Mouse (Mus musculus) NIH3T3 (cell line): ENCODE measurements at regions not wholly inside any gene's neighbourhood (a gene's known extent, or its start where the extent isn't known, plus 50 kb on each side); places are given as distances from the start of the nearest gene placed in this dataset.

ENCODE experiments used
- DNase-seq: peaks from one replicate; pipeline ENCODE4 v3.0.0-alpha.2; 2012; ENCODE audit warnings: low read depth

DNA sequence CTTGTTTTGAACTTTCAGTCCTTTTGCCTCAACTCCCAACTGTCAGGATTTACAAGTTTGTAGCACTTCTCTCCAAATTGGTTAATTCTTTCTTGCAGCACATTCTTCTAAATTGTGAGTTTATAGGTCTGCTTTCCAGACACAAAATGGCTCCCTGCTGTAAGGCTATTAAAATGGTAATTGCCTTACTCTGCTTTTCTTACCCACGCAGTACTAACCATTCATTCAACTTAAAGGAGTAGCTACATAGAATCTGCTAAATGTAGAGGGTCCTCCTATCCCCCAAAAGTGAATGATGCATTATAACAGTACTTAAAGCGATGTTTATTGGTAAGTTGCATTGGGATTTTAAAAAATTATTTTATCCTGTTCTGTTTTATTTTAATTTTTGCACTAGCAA is 356.2 kb downstream of the Kif20b start:
- no peak for DNase-seq

DNA sequence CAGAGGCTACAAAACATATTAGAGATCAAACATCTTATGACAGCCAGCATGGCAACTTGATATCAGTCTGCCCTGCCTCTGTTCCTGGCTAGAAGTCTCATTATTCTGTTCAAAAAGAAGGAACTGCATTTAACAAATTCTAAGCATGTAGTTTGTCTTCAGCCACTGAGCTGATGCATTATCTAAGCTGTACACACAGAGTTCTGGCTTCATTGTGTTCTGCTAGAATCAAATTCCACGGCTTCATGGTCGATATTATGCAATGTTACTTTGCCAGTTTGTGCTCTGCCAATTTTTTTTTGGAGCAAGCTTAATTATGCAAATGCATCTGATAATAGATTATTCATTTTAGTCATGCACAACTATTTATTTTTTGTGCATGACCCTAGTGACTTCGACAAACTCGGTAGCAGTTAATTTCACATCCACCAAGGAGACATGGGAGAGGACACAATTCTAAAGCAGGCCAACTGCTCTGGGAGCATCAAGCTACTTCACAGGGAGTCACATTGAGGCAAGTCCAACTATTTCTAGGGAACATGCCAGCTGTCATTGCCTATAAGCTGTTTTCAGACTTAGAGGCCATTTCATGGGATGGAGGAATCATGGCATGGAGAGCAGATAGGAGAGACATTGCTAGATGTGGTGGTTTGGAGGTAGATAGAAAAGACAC is 360.8 kb downstream of the Kif20b start:
- DNase-seq: no peak

DNA sequence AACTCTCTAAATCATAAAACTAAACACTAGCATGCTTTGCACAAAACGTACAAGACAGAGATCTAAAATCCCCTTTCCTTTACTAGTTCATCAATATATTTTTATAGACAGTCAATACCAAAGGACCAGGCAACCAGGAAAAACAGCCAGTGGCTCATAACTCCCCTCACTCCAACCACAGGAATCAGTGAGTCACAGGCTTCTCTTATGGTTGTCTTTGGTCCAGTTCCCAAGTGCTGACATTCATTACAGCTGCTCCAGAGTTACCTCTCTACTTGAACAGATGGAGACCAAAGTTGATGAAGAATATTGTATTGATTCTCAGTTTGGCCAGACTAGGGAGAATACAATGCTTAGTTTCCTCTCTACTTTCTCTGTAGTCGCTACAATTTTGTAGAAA is 376.7 kb downstream of the Kif20b start:
- DNase-seq: peak; percentile 55

DNA sequence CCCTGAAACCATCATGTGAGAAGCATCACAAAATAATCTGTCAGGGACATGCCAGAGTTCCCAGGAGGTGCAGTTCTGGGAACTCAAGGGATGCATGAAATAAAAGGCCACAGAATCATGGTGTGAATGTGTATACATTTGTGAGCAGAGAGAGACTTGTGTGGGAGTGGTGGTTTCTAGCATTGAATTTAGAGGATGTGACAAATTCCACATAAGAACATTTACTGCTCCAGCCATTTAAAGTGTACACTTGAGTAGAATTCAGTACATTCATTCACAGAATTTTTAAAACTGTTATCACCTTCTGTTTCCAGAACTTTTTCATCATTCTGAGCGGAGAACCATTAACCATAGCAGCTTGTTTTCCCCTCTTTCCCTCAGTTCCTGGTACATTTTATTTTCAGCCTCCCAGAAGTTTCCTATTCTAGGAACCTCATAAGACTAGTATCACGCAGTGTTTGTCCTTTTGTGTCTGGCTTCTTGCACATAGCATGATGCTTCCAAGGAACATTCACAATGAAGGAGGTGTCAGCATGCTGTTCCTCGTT is 380.6 kb downstream of the Kif20b start:
- no peak for DNase-seq
